17 mouse cellular contexts compared by ENCODE assay signal in genomic region chr17:90788491-90789127, GRCm38 (mm10).
"Had no signal": no experiment of that assay in that cellular context is flagged by ENCODE, and none has a peak within 500 bp of the region (broad histone marks: within the 10 kb centered on the region; RNA-seq: fewer than 3 reads in every experiment).

No protein-coding gene starts in this region.

- H3K4me2 ChIP-seq: lung, embryonic 15.5 days; midbrain, embryonic 11.5 days; midbrain, embryonic 13.5 days; midbrain, embryonic 15.5 days; neural tube, embryonic 12.5 days; stomach, embryonic 15.5 days had no signal

- H3K36me3 ChIP-seq: lung, embryonic 15.5 days; midbrain, embryonic 13.5 days; midbrain, embryonic 15.5 days; neural tube, embryonic 12.5 days; stomach, embryonic 15.5 days had no signal

- ATAC-seq: lung, postnatal 0 days; midbrain, embryonic 13.5 days; midbrain, embryonic 15.5 days had no signal

- H3K4me1 ChIP-seq: lung, embryonic 15.5 days; megakaryocyte, embryonic 14.5 days; midbrain, embryonic 13.5 days; midbrain, embryonic 15.5 days; neural tube, embryonic 12.5 days; stomach, embryonic 15.5 days had no signal

- H3K27ac ChIP-seq: lung, embryonic 15.5 days; macrophage; midbrain, embryonic 13.5 days; midbrain, embryonic 15.5 days; neural tube, embryonic 12.5 days; stomach, embryonic 15.5 days; stomach, postnatal 0 days had no signal

- H3K4me3 ChIP-seq: lung, embryonic 15.5 days; megakaryocyte, embryonic 14.5 days; midbrain, embryonic 13.5 days; midbrain, embryonic 15.5 days; neural tube, embryonic 12.5 days; stomach, embryonic 15.5 days had no signal

- H3K27me3 ChIP-seq: lung, embryonic 15.5 days; megakaryocyte, embryonic 14.5 days; midbrain, embryonic 13.5 days; midbrain, embryonic 15.5 days; neural tube, embryonic 12.5 days; stomach, embryonic 15.5 days had no signal

- H3K9ac ChIP-seq: lung, embryonic 15.5 days; midbrain, embryonic 13.5 days; midbrain, embryonic 15.5 days; neural tube, embryonic 12.5 days; stomach, embryonic 15.5 days had no signal

- H3K9me3 ChIP-seq: lung, embryonic 15.5 days; megakaryocyte, embryonic 14.5 days; midbrain, embryonic 13.5 days; midbrain, embryonic 15.5 days; neural tube, embryonic 12.5 days; stomach, embryonic 15.5 days had no signal

- DNase-seq: lung, adult 2 months; lung, postnatal 14 days; lung, postnatal 36 days; right cerebral cortex, postnatal 14 days; thymus, adult 2 months; thymus, postnatal 25 days; thymus, postnatal 4 days had no signal
